Mouse (Mus musculus): ENCODE results near the gene Fam193a. TPM values are rescaled to one million over a fixed set of nuclear protein-coding genes. Genes with fewer than 3 reads are reported as not detected.

Gene Fam193a
- 8.8 and 8.9 TPM in 2 replicates for polyA plus RNA-seq (2014; fragmentation: Nextera tagmentation; extraction: Ambion mirVana)

- Histone ChIP-seq H3K9ac (ENCODE audit: low read depth, low read length) (peak within 1 kb of the TSS; percentile 95), H3K36me3 (ENCODE audit: control insufficient read depth, insufficient read depth, low read length) (no peaks in the 10 kb centered on the region; the same call in 1 of the 2 replicates), H3K27me3 (replicated peaks; ENCODE audit: control insufficient read depth, insufficient read depth, low read length) (no peaks in the 10 kb centered on the region), H3K9me3 (ENCODE audit: control insufficient read depth, low read length) (no peaks in the 10 kb centered on the region), H3K4me2 (peak within 1 kb of the TSS; percentile 90), H3K4me1 (replicated peaks; ENCODE audit: control insufficient read depth, insufficient read depth, low read length) (peaks cover 10% of the 10 kb centered on the region), H3K4me3 (ENCODE audit: low read depth, low read length) (peak within 1 kb of the TSS; percentile 96), H3K27ac (ENCODE audit: low read depth, low read length) (peak within 1 kb of the TSS; percentile 80)
- DNase-seq (ENCODE audit: low spot score) (peak; percentile 96), ATAC-seq (replicated peaks; ENCODE audit: low FRiP score) (peak; percentile 99)
- WGBS = under 1% methylated on average over 51 of the region's 64 CpGs
These were observed at the start of gene Fam193a for GRCm38 (mm10) chr5:34369341-34370021. Gene Fam193a (plus strand): TSS chr5:34369933.

- Histone ChIP-seq H3K4me1 (replicated peaks; ENCODE audit: control insufficient read depth, insufficient read depth, low read length) (no peaks in the 10 kb centered on the region), H3K4me2 (no peak overlapping the region), H3K27me3 (replicated peaks; ENCODE audit: control insufficient read depth, insufficient read depth, low read length) (no peaks in the 10 kb centered on the region), H3K27ac (ENCODE audit: low read depth, low read length) (no peak overlapping the region), H3K4me3 (ENCODE audit: low read depth, low read length) (no peak overlapping the region), H3K9me3 (ENCODE audit: control insufficient read depth, low read length) (no peaks in the 10 kb centered on the region), H3K9ac (ENCODE audit: low read depth, low read length) (no peak overlapping the region), H3K36me3 (ENCODE audit: control insufficient read depth, insufficient read depth, low read length) (no peaks in the 10 kb centered on the region)
- no peak for DNase-seq (ENCODE audit: low spot score)
- ATAC-seq (replicated peaks; ENCODE audit: low FRiP score) = no peak
- 76% methylated on average over 4 of the region's 4 CpGs for WGBS
These were observed 48.5 kb upstream of the Fam193a start for GRCm38 (mm10) chr5:34321236-34321635.

GRCm38 (mm10) chr5:34325286-34325685 is 44.4 kb upstream of the Fam193a start:
- ATAC-seq (replicated peaks; ENCODE audit: low FRiP score) = no peak
- H3K9ac ChIP-seq (ENCODE audit: low read depth, low read length) = no peak overlapping the region

GRCm38 (mm10) chr5:34326249-34326691 is 43.5 kb upstream of the Fam193a start:
- 20% methylated on average over 4 of the region's 4 CpGs for WGBS
- H3K4me1 ChIP-seq (replicated peaks; ENCODE audit: control insufficient read depth, insufficient read depth, low read length) = no peaks in the 10 kb centered on the region
- H3K4me3 ChIP-seq (ENCODE audit: low read depth, low read length) = no peak overlapping the region
- DNase-seq (ENCODE audit: low spot score) (no peak), ATAC-seq (replicated peaks; ENCODE audit: low FRiP score) (peak; percentile 18; the same call in 1 of the 2 replicates)
- no peak overlapping the region for H3K27ac ChIP-seq (ENCODE audit: low read depth, low read length)
- peak overlapping the region; percentile 51 for H3K4me2 ChIP-seq
- H3K9me3 ChIP-seq (ENCODE audit: control insufficient read depth, low read length) = peaks cover 3% of the 10 kb centered on the region; the same call in 1 of the 2 replicates
- no peaks in the 10 kb centered on the region; the same call in 1 of the 2 replicates for H3K27me3 ChIP-seq (replicated peaks; ENCODE audit: control insufficient read depth, insufficient read depth, low read length)
- H3K9ac ChIP-seq (ENCODE audit: low read depth, low read length) = peak overlapping the region; percentile 17; the same call in 1 of the 2 replicates
- no peaks in the 10 kb centered on the region for H3K36me3 ChIP-seq (ENCODE audit: control insufficient read depth, insufficient read depth, low read length)

More at GRCm38 (mm10) chr5:34325286-34325685, 44.4 kb upstream of the Fam193a start:
- H3K36me3 ChIP-seq (ENCODE audit: control insufficient read depth, insufficient read depth, low read length) = no peaks in the 10 kb centered on the region
- H3K4me3 ChIP-seq (ENCODE audit: low read depth, low read length) = no peak overlapping the region
- H3K27me3 ChIP-seq (replicated peaks; ENCODE audit: control insufficient read depth, insufficient read depth, low read length) = no peaks in the 10 kb centered on the region; the same call in 1 of the 2 replicates
- no peak overlapping the region for H3K27ac ChIP-seq (ENCODE audit: low read depth, low read length)
- no peak overlapping the region for H3K4me2 ChIP-seq
- DNase-seq (ENCODE audit: low spot score) = no peak
- no peaks in the 10 kb centered on the region for H3K4me1 ChIP-seq (replicated peaks; ENCODE audit: control insufficient read depth, insufficient read depth, low read length)
- peaks cover 2% of the 10 kb centered on the region; the same call in 1 of the 2 replicates for H3K9me3 ChIP-seq (ENCODE audit: control insufficient read depth, low read length)

GRCm38 (mm10) chr5:34326875-34327576 is 42.7 kb upstream of the Fam193a start:
- Histone ChIP-seq H3K9me3 (ENCODE audit: control insufficient read depth, low read length) (peaks cover 3% of the 10 kb centered on the region; the same call in 1 of the 2 replicates), H3K36me3 (ENCODE audit: control insufficient read depth, insufficient read depth, low read length) (no peaks in the 10 kb centered on the region), H3K27ac (ENCODE audit: low read depth, low read length) (no peak overlapping the region), H3K4me2 (peak overlapping the region; percentile 51), H3K9ac (ENCODE audit: low read depth, low read length) (peak overlapping the region; percentile 17), H3K4me1 (replicated peaks; ENCODE audit: control insufficient read depth, insufficient read depth, low read length) (no peaks in the 10 kb centered on the region), H3K4me3 (ENCODE audit: low read depth, low read length) (peak overlapping the region; percentile 30; the same call in 1 of the 2 replicates), H3K27me3 (replicated peaks; ENCODE audit: control insufficient read depth, insufficient read depth, low read length) (no peaks in the 10 kb centered on the region; the same call in 1 of the 2 replicates)
- DNase-seq (ENCODE audit: low spot score) (peak; percentile 53), ATAC-seq (replicated peaks; ENCODE audit: low FRiP score) (peak; percentile 57; the same call in 1 of the 2 replicates)
- 22% methylated on average over 31 of the region's 31 CpGs for WGBS

- ATAC-seq (replicated peaks; ENCODE audit: low FRiP score) (no peak), DNase-seq (ENCODE audit: low spot score) (no peak)
- Histone ChIP-seq H3K4me2 (no peak overlapping the region), H3K36me3 (ENCODE audit: control insufficient read depth, insufficient read depth, low read length) (no peaks in the 10 kb centered on the region), H3K4me3 (ENCODE audit: low read depth, low read length) (no peak overlapping the region), H3K27me3 (replicated peaks; ENCODE audit: control insufficient read depth, insufficient read depth, low read length) (no peaks in the 10 kb centered on the region; the same call in 1 of the 2 replicates), H3K27ac (ENCODE audit: low read depth, low read length) (no peak overlapping the region), H3K9ac (ENCODE audit: low read depth, low read length) (no peak overlapping the region), H3K9me3 (ENCODE audit: control insufficient read depth, low read length) (peaks cover 3% of the 10 kb centered on the region; the same call in 1 of the 2 replicates), H3K4me1 (replicated peaks; ENCODE audit: control insufficient read depth, insufficient read depth, low read length) (no peaks in the 10 kb centered on the region)
- 77% methylated on average over 2 of the region's 2 CpGs for WGBS
These were observed 39.6 kb upstream of the Fam193a start for GRCm38 (mm10) chr5:34330136-34330535.

- Histone ChIP-seq H3K27me3 (replicated peaks; ENCODE audit: control insufficient read depth, insufficient read depth, low read length) (no peaks in the 10 kb centered on the region), H3K4me3 (ENCODE audit: low read depth, low read length) (no peak overlapping the region), H3K36me3 (ENCODE audit: control insufficient read depth, insufficient read depth, low read length) (no peaks in the 10 kb centered on the region), H3K9me3 (ENCODE audit: control insufficient read depth, low read length) (peaks cover 3% of the 10 kb centered on the region; the same call in 1 of the 2 replicates), H3K4me2 (no peak overlapping the region), H3K9ac (ENCODE audit: low read depth, low read length) (no peak overlapping the region), H3K4me1 (replicated peaks; ENCODE audit: control insufficient read depth, insufficient read depth, low read length) (peaks cover 10% of the 10 kb centered on the region), H3K27ac (ENCODE audit: low read depth, low read length) (no peak overlapping the region)
- WGBS = 91% methylated on average over 1 of the region's 1 CpGs
- DNase-seq (ENCODE audit: low spot score) = no peak
- ATAC-seq (replicated peaks; ENCODE audit: low FRiP score) = no peak
These were observed 35.7 kb upstream of the Fam193a start for GRCm38 (mm10) chr5:34334081-34334480.

- 2% methylated on average over 21 of the region's 21 CpGs for WGBS
- Histone ChIP-seq H3K4me2 (peak overlapping the region; percentile 90), H3K9me3 (ENCODE audit: control insufficient read depth, low read length) (no peaks in the 10 kb centered on the region), H3K36me3 (ENCODE audit: control insufficient read depth, insufficient read depth, low read length) (no peaks in the 10 kb centered on the region), H3K4me1 (replicated peaks; ENCODE audit: control insufficient read depth, insufficient read depth, low read length) (peaks cover 10% of the 10 kb centered on the region), H3K4me3 (ENCODE audit: low read depth, low read length) (peak overlapping the region; percentile 87), H3K9ac (ENCODE audit: low read depth, low read length) (peak overlapping the region; percentile 100), H3K27ac (ENCODE audit: low read depth, low read length) (peak overlapping the region; percentile 84), H3K27me3 (replicated peaks; ENCODE audit: control insufficient read depth, insufficient read depth, low read length) (no peaks in the 10 kb centered on the region)
- ATAC-seq (replicated peaks; ENCODE audit: low FRiP score) (peak; percentile 63), DNase-seq (ENCODE audit: low spot score) (no peak)
These were observed 34.1 kb upstream of the Fam193a start for GRCm38 (mm10) chr5:34335539-34336096.

All from liver, embryonic 11.5 days (tissue).